Mouse (Mus musculus): ENCODE results near the gene Mip.
A peak's percentile ranks its signal among the peaks of the same experiment; 100 is the strongest.
"Not testable (repeated sequence)": the region's sequence is repeated elsewhere in the genome, so short reads cannot be mapped to it uniquely, and the experiment has no call there.

Mip gene

GRCm38 (mm10) chr10:128250565-128250964 is 24.9 kb downstream of the Mip start:
- DNase-seq: no peak

- no peak for DNase-seq
Measured at GRCm38 (mm10) chr10:128253677-128254255, 28.1 kb downstream of the Mip start, which contains the start of gene Apon. Apon (plus strand) TSS chr10:128254096.

- DNase-seq: no peak
Measured at GRCm38 (mm10) chr10:128255925-128256324, 30.3 kb downstream of the Mip start.

- DNase-seq: no peak
Measured at GRCm38 (mm10) chr10:128256328-128256727, 30.7 kb downstream of the Mip start.

GRCm38 (mm10) chr10:128258953-128259352 is 33.3 kb downstream of the Mip start:
- DNase-seq: no peak

GRCm38 (mm10) chr10:128259946-128260345 is 34.3 kb downstream of the Mip start:
- DNase-seq: no peak

GRCm38 (mm10) chr10:128260376-128260775 is 34.7 kb downstream of the Mip start:
- DNase-seq: not testable (repeated sequence)

GRCm38 (mm10) chr10:128262300-128262699 is 36.7 kb downstream of the Mip start:
- DNase-seq: no peak

GRCm38 (mm10) chr10:128263393-128264310 is 38.0 kb downstream of the Mip start:
- DNase-seq: no peak

GRCm38 (mm10) chr10:128268371-128268770 is 42.7 kb downstream of the Mip start, which contains the start of gene Apof:
Apof (plus strand) TSS chr10:128268671.
- DNase-seq: no peak

GRCm38 (mm10) chr10:128269206-128269910 is 43.7 kb downstream of the Mip start:
- no peak for DNase-seq

- peak; percentile 96 for DNase-seq
Measured at GRCm38 (mm10) chr10:128270287-128270841, 44.7 kb downstream of the Mip start, which contains the start of gene Stat2. Stat2 (plus strand) TSS chr10:128270559.

- DNase-seq: no peak
Measured at GRCm38 (mm10) chr10:128270866-128271265, 45.2 kb downstream of the Mip start.

- no peak for DNase-seq
Measured at GRCm38 (mm10) chr10:128271883-128272282, 46.2 kb downstream of the Mip start.

GRCm38 (mm10) chr10:128272819-128273439 is 47.3 kb downstream of the Mip start:
- DNase-seq: not testable (repeated sequence)

- DNase-seq: not testable (repeated sequence)
Measured at GRCm38 (mm10) chr10:128275374-128275773, 49.7 kb downstream of the Mip start.

GRCm38 (mm10) chr10:128278158-128278557 is 52.5 kb downstream of the Mip start:
- no peak for DNase-seq

- DNase-seq: no peak
Measured at GRCm38 (mm10) chr10:128280943-128281342, 55.3 kb downstream of the Mip start.
